21 mouse cellular contexts compared by ENCODE assay signal in the genomic region with DNA sequence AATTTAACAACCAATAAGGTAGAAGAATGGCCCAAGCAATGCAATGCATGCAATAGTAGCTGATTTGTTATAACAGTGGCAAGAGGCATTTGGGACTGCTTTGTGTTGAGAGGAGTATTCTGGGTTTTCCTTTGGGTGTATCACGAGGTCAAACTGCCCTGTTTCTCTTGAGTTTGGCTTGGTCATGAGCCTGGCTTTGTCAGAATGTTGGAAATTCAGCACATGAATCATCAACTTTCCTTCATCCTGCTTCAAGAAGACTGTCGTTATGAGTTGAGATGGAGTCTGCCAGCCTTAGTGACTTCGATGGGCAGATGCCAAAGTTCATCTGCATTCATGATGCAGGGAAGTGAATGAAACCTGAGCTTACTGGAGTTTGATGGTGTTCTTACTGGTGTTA.
"Had no signal": no experiment of that assay in that cellular context is flagged by ENCODE, and none has a peak within 500 bp of the region (broad histone marks: within the 10 kb centered on the region; RNA-seq: fewer than 3 reads in every experiment).

No protein-coding gene starts in this region.

- H3K27me3 ChIP-seq: liver, embryonic 15.5 days; lung, embryonic 15.5 days; megakaryocyte, embryonic 14.5 days; neural tube, embryonic 13.5 days; neural tube, embryonic 15.5 days; stomach, embryonic 15.5 days had no signal

- H3K27ac ChIP-seq: liver, embryonic 15.5 days; lung, embryonic 15.5 days; macrophage; midbrain, embryonic 12.5 days; midbrain, embryonic 15.5 days; neural tube, embryonic 13.5 days; neural tube, embryonic 15.5 days; stomach, embryonic 15.5 days; stomach, postnatal 0 days had no signal

- H3K4me2 ChIP-seq: liver, embryonic 15.5 days; lung, embryonic 15.5 days; midbrain, embryonic 12.5 days; midbrain, embryonic 15.5 days; neural tube, embryonic 13.5 days; neural tube, embryonic 15.5 days; stomach, embryonic 15.5 days had no signal

- ATAC-seq: liver, postnatal 0 days; lung, postnatal 0 days; midbrain, embryonic 15.5 days had no signal

- DNase-seq: liver, postnatal 0 days; lung, adult 2 months; lung, postnatal 14 days; lung, postnatal 36 days; retina, postnatal 1 day; right cerebral cortex, adult 18-20 months; right cerebral cortex, postnatal 25 days; thymus, adult 18-20 months; thymus, postnatal 14 days; thymus, postnatal 36 days had no signal

- H3K9ac ChIP-seq: liver, embryonic 15.5 days; liver, postnatal 0 days; lung, embryonic 15.5 days; midbrain, embryonic 12.5 days; midbrain, embryonic 15.5 days; neural tube, embryonic 13.5 days; neural tube, embryonic 15.5 days; stomach, embryonic 15.5 days had no signal

- H3K4me1 ChIP-seq: liver, embryonic 15.5 days; lung, embryonic 15.5 days; megakaryocyte, embryonic 14.5 days; midbrain, embryonic 12.5 days; midbrain, embryonic 15.5 days; neural tube, embryonic 13.5 days; neural tube, embryonic 15.5 days; stomach, embryonic 15.5 days had no signal

- H3K36me3 ChIP-seq: liver, embryonic 15.5 days; lung, embryonic 15.5 days; midbrain, embryonic 12.5 days; midbrain, embryonic 15.5 days; neural tube, embryonic 13.5 days; neural tube, embryonic 15.5 days; stomach, embryonic 15.5 days had no signal

- H3K4me3 ChIP-seq: liver, embryonic 15.5 days; lung, embryonic 15.5 days; megakaryocyte, embryonic 14.5 days; midbrain, embryonic 12.5 days; midbrain, embryonic 15.5 days; neural tube, embryonic 13.5 days; neural tube, embryonic 15.5 days; stomach, embryonic 15.5 days had no signal

- H3K9me3 ChIP-seq: liver, embryonic 15.5 days; lung, embryonic 15.5 days; megakaryocyte, embryonic 14.5 days; midbrain, embryonic 12.5 days; midbrain, embryonic 15.5 days; neural tube, embryonic 13.5 days; neural tube, embryonic 15.5 days; stomach, embryonic 15.5 days had no signal
